Mouse (Mus musculus): ENCODE data around the gene Dok1.
A peak's percentile ranks its signal among the peaks of the same experiment; 100 is the strongest.

The Dok1 gene

GRCm38 (mm10) chr6:83033249-83034185 lies at the start of gene Dok1, which contains the start of gene Loxl3:
TSS of gene Dok1 (minus strand) at chr6:83033471.
TSS of gene Loxl3 (plus strand) at chr6:83034173.
- no peak for DNase-seq (ENCODE audit: low read depth, low spot score)

DNA sequence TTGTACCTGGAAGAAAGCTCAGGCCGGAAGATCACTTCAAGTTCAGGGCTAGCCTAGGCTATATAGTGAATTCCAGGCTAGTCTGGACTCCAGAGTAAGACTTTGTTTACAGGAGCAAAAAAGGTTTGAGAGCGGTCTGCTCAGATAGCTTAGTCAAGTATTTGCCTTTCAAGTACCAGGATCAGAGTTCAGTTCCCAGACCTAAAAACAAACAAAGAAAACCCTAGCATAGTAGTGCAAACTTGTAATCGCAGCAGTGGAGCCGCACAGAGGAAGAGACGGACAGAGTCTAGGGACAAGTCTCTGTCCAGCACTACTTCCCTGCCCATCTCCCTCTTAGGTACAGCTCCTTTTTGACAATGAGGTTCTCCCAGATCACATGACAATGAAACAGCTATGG lies 46.9 kb upstream of the Dok1 start:
- no peak for DNase-seq (ENCODE audit: low read depth, low spot score)

DNA sequence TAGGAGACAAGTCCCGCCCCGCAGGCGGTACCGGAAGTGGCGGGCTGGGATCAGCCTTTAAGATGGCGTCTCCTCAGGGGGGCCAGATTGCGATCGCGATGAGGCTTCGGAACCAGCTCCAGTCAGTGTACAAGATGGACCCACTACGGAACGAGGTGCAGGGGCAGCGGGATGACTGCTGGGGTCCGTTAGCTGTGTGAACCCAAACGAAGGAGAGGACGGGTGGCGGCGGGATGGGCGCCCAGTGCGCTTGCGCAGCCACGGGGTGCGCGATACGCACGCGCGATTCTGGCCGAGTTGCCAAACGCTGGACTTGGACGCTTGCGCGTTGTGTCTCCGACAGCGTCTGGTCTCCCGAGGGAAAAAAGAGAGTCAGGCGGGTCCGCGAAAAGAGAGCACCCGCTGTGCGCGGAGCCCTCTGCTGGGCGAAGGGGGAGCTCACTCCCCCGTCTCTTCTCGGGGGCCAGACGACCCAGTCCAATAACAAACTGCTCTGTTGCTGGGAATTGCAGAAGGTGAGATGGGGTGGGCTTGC lies 45.1 kb upstream of the Dok1 start:
- DNase-seq (ENCODE audit: low read depth, low spot score), result peak; percentile 95

- DNase-seq (ENCODE audit: low read depth, low spot score), result no peak
These were observed 44.5 kb upstream of the Dok1 start, which contains the start of gene Pcgf1 for GRCm38 (mm10) chr6:83077630-83078323. TSS of gene Pcgf1 (plus strand) at chr6:83077869.

DNA sequence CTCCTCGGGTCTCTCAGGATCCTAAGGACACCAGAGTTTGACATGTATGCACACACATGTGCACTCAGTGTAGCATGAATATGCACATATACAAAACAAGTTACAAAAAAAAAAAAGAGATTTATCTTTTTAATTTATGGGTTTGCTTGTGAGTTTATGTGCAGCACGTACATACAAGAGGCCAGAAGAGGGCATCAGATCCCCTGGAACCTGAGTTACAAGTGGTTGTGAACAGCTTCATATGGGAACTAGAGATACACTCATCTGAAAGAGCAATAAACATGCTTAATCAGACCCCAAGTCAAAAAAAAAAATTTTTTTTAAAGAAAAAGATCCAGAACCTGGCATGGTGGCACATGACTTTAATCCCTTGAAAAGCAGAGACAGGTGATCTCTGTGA lies 41.7 kb upstream of the Dok1 start:
- DNase-seq (ENCODE audit: low read depth, low spot score), result no peak

- no peak for DNase-seq (ENCODE audit: low read depth, low spot score)
These were observed 37.9 kb upstream of the Dok1 start for GRCm38 (mm10) chr6:83071220-83071619.

DNA sequence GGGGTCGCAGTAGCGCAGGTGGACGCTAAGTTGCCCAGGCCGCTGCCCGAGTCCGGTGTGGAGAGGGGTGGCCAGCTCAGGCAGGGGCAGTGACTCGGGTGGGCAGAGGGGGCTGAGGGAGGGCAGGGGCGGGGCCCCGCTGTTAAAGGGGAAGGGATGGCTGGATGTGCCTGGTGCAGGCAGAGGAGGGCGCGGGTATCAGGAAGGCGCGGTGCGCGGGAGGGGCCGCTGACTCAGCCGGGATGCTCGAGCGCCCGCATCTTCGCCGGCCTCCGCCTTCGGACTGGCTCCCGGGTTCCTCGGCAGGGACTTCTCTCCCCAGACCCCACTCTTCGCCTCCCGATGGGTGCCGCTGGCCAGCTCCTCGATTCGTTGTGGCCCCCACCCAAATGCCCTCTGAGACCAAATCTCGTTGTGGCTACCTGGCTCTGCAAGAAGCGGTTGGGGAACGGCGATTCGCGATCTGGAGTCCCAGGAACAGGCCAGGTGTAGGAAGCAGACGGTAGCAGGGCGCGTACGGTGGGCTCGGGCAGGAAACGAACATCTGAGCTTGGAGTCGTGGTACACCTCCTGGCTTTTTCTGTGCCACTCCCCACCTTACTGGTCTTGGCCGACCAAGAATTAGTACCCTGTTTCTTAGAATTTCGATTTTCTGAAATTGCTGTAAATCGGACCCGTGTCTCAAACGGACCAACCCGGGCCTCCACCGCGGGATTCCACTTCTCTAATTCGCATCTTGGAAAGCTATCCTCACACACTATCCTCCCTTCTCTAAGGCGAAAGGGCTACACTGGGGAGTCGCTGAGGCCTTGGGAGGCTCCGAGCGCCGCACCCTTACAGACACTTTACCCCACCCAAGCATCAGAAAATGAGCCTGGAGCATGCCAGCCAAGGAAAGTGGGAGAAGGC lies 37.3 kb upstream of the Dok1 start:
- DNase-seq (ENCODE audit: low read depth, low spot score), result no peak

DNA sequence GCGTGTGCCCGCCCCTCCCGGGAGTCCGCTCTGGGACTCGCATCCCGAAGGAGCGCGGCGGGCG lies 36.8 kb upstream of the Dok1 start, which contains the start of gene Tlx2:
Tlx2 (minus strand) TSS at position 47 of the 64 bp plus-strand sequence.
- DNase-seq (ENCODE audit: low read depth, low spot score), result no peak

DNA sequence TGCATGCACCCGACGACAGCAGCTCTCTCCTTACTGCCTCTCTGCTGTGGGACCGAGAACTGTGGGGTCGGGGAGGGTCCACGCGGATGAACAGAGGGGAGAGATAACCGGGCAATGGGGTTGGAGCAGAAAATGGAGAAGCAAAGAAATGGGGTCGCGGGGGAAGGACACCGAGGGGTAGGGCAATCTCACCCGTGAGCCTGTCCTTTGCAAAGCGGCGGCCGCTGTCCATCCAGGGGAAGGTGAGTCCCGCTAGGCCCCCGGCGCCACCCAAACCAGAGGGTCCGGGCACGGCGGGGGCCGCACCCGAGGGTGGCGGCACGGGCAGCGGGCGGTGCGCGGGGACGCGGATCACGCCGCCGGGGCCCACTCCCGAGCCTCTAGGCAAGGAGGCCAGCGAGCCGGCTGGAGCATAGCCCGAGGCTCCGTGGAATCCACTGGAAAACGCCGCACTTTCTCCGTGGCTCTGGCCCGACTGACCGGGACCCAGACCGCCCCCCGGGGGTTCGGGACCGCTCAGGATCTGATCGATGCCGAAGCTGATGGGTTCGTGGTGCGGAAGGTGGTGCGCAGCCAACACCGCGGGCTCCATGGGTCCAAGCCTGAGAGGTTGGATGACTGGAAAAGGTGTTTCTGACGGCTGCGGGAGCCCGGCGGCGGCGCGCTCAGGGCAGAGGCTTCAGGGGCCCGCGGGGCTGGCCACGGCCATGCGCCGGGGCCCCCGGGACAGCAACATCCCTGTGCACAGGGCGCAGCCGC lies 36.4 kb upstream of the Dok1 start:
- no peak for DNase-seq (ENCODE audit: low read depth, low spot score)

- DNase-seq (ENCODE audit: low read depth, low spot score), result no peak
These were observed 35.6 kb upstream of the Dok1 start for GRCm38 (mm10) chr6:83068706-83069487.

DNA sequence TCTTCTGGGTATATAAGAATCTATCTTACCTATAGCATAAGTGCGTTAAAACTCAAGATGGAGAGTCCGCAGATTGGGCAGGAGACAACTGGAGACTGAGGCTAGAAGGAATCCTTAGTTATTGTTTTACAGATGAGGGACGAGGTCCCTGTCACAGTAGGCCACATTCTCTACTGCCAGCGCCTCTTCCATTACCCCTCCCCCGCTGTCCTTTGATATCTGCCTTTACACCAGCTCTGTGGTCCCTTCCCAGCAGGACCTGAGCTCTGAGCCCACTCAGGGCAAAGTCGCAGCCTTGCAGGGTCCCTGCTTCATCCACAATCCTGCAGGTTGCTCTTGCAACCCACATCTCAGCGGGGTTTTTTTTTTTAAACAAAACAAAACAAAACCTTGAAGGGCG lies 35.0 kb upstream of the Dok1 start:
- no peak for DNase-seq (ENCODE audit: low read depth, low spot score)

DNA sequence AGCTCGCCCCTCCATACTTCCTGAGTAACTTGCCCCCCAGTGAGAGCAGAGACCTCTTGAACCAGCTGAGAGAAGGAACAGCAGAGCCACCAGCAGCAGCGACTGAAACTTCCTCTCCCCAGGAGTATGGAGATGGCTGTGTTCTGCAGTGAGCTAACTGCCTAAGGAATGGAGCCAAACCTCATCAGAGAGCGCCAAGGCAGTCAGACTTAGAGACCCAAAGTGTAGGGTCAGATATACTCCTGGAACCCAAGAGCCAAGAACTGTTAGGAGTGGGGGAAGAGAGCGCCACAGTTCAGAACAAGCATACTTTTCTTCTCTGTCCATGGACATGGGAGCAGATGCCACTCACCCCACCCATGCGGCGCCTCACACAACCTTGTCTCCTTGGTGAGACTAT lies 33.2 kb upstream of the Dok1 start:
- no peak for DNase-seq (ENCODE audit: low read depth, low spot score)

- no peak for DNase-seq (ENCODE audit: low read depth, low spot score)
These were observed 32.7 kb upstream of the Dok1 start for GRCm38 (mm10) chr6:83065995-83066394.

- no peak for DNase-seq (ENCODE audit: low read depth, low spot score)
These were observed 25.5 kb upstream of the Dok1 start for GRCm38 (mm10) chr6:83058725-83059124.

- no peak for DNase-seq (ENCODE audit: low read depth, low spot score)
These were observed 24.5 kb upstream of the Dok1 start, which contains the start of gene Dqx1 for GRCm38 (mm10) chr6:83057790-83058189. TSS of gene Dqx1 (plus strand) at chr6:83057844.

DNA sequence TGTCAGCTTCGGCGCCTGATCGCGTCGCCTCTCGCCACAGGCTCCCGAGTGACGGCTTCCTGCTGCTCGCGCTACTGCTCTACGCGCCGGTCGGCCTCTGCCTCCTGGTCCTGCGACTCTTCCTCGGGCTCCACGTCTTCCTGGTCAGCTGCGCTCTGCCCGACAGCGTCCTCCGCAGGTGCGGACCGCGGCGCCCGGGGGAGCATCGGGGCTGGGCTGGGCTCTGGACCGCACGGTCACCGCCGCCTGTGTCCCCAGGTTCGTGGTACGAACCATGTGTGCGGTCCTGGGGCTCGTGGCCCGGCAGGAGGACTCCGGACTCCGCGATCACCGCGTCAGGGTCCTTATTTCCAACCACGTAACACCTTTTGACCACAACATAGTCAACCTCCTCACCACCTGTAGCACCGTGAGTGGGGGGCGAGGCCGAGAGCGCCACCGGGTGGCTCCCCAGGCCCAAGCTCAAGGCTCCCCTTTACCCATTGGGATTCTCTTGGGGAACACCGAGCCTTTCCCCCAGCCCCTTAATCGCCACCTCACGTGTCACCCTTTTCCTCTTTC lies 21.7 kb upstream of the Dok1 start, which contains the start of gene Htra2:
Htra2 (minus strand) TSS at position 403 of the 561 bp plus-strand sequence.
- DNase-seq (ENCODE audit: low read depth, low spot score), result no peak

- DNase-seq (ENCODE audit: low read depth, low spot score), result peak; percentile 96
These were observed 21.0 kb upstream of the Dok1 start, which contains the start of gene Aup1 for GRCm38 (mm10) chr6:83054074-83054851. TSS of gene Aup1 (plus strand) at chr6:83054521.

GRCm38 (mm10) chr6:83053136-83053960 lies 20.1 kb upstream of the Dok1 start:
- DNase-seq (ENCODE audit: low read depth, low spot score), result no peak
